Mouse (Mus musculus): ENCODE measurements at regions not wholly inside any gene's neighbourhood (a gene's known extent, or its start where the extent isn't known, plus 50 kb on each side); places are given as distances from the start of the nearest gene placed in this dataset.
A peak's percentile ranks its signal among the peaks of the same experiment; 100 is the strongest.

DNA sequence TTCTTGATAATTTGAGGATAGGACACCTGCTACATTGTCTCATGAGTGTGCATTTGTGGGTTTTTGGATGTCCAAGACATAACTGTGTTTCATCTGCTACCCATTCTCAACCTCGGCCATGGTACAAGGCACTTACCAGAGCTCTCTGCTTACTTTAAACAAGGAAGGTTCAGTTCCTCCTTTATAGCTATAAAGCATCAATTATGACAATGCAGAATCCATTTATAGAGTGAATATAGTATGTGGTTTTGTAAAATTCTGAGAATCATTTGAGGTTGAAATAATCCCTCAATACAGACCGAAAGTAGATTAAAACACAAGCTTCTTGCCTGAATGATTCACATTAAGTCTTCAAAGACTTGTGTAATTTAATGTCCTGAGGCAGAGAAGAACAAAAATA, 64.9 kb upstream of the 2210010C04Rik start:
- Histone ChIP-seq H3K36me3 (ENCODE audit: insufficient read depth, low read length) (no peaks in the 10 kb centered on the region), H3K27me3 (ENCODE audit: insufficient read depth, low read length) (no peaks in the 10 kb centered on the region), H3K4me3 (replicated peaks; ENCODE audit: low read depth, low read length) (no peak overlapping the region), H3K4me1 (replicated peaks; ENCODE audit: insufficient read depth, low read length) (no peaks in the 10 kb centered on the region), H3K9ac (ENCODE audit: low read depth, low read length) (no peak overlapping the region), H3K9me3 (replicated peaks; ENCODE audit: low read length) (no peaks in the 10 kb centered on the region), H3K27ac (no peak overlapping the region), H3K4me2 (ENCODE audit: low read length) (no peak overlapping the region)
- DNase-seq (ENCODE audit: low spot score) = no peak
- no peak for TF ChIP-seq CTCF (IDR thresholded peaks at IDR 0.05; ENCODE audit: low read depth)
- WGBS = 81% methylated on average over 2 of the region's 2 CpGs
- ATAC-seq (replicated peaks; ENCODE audit: low FRiP score, low read depth) = no peak

DNA sequence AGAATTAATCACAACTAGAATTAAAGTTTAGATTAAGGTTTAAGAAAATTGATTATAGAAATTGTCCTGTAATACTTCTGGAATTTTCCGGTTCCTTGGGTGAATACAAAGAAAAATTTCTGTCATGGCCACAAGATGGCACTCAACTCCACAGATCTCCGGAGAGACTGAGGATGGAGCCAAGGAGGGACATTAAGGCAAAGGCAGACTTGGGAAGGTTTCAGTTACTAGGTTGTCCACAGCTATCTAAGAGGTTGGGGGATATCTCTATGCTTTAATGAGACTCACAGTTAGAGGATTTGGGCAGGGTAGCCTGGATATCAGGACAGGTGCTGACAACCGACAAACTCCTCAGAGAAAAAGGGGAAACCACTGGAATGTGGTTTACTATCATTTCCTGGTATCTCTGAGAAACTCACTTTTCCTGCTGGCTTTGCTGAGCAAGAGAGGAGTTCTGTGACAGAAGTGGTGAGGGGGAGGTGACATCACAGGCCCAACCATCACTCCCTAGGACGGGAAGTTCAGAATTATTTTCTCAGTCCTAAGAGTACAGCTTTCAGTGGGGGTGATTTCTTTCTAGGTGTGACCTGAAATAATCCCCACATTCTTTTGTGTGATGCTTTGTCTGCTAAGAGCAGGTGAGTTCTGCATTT, 56.0 kb upstream of the 2210010C04Rik start:
- Histone ChIP-seq H3K27ac (no peak overlapping the region), H3K4me3 (replicated peaks; ENCODE audit: low read depth, low read length) (no peak overlapping the region), H3K4me1 (replicated peaks; ENCODE audit: insufficient read depth, low read length) (no peaks in the 10 kb centered on the region), H3K36me3 (ENCODE audit: insufficient read depth, low read length) (no peaks in the 10 kb centered on the region), H3K27me3 (ENCODE audit: insufficient read depth, low read length) (no peaks in the 10 kb centered on the region), H3K9ac (ENCODE audit: low read depth, low read length) (no peak overlapping the region), H3K9me3 (replicated peaks; ENCODE audit: low read length) (no peaks in the 10 kb centered on the region), H3K4me2 (ENCODE audit: low read length) (no peak overlapping the region)
- DNase-seq (ENCODE audit: low spot score) (peak; percentile 47), ATAC-seq (replicated peaks; ENCODE audit: low FRiP score, low read depth) (no peak)
- TF ChIP-seq CTCF (IDR thresholded peaks at IDR 0.05; ENCODE audit: low read depth) = peak; percentile 61
- 38% methylated on average over 4 of the region's 4 CpGs for WGBS

Data from kidney, postnatal 0 days (tissue).